Mouse (Mus musculus) cerebellum, postnatal 14 days (tissue): ENCODE measurements around the gene Wbp11.
A peak's percentile ranks its signal among the peaks of the same experiment; 100 is the strongest.

Experiments used
- DNase-seq, 2 experiments: peaks; one replicate each; pipeline ENCODE4 v3.0.0; 2021; ENCODE audit warnings: mixed read lengths in 2 of 2

Wbp11 gene

DNA sequence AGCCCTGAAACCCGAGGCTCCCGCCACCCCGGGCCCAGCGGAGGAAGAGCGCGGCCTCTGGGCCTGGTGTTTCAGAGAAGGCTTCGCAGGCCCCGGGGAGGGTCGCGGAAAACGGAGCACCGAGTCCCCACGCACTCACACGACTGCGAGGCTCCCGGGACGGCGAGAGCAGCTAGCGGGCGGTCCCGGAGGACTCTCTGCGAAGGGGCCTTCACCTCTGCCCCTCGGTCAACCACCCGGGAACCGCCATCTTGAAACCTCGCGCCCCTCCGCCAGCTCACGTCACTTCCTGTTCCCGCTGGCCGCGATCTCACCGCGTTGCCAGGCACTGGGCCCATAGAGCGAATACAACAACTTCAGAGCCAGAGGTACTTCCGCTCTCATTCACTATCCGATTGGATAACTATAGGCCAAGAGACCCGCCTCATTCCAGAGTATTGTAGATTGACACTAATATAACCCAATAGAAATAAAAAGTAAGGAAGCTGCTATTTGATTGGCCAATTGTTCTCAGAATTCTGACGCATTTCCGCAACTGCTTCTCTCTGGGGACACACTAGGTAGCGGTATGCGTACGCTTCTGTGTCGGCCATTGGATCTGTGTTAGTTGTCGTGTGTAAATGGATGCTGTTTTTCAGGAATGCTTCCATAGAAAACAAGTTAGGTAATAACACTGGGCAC, at the start of gene Wbp11:
Wbp11 (minus strand) TSS at position 353 of the 681 bp plus-strand sequence.
- DNase-seq, result peak; percentile 97 to 98

DNA sequence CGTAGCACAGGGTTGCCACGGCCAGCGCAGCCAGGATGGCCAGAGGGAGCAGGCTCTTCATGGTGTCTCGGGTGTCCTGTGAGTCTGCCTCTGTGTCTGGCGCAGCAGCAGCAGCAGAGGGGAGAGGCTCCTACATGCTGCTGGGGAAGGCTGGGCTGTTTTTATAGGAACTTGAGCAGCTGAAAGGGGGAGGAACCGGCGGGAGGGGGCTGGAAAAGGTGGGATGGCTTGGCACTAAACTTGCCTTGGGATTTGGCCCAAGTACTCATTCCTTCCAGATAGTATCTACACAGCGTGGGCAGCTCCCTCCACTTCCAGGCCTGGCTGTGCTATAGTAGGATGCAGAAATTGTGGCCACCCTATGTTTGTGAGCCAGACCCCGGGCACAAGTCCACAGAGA, 47.6 kb upstream of the Wbp11 start, which contains the start of gene Mgp:
Mgp (minus strand) TSS at position 154 of the 400 bp plus-strand sequence.
- DNase-seq, result peak in 1 of 2 experiments; percentile 9

GRCm38 (mm10) chr6:136874599-136874998, 46.6 kb upstream of the Wbp11 start:
- peak; percentile 19 to 26 for DNase-seq

DNA sequence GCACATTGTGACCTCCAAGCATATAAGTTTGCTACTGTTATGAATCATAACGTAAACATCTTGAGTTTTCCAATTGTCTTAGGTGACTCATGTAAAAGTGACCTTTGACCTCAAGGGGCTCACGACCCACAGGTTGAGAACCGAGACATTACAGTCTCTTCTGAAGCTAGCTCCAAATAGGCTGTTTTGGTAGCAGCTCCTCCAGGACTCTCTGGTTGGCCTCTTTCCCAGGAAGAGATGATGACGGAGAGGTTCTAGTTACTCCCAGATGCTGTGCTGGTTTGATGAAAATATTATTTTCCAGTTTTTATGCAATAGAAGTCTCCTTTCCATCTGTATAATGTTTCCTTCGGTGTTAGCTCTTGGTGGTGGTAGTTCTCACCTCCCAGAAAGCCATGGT, 40.9 kb upstream of the Wbp11 start:
- DNase-seq, result no peak

- DNase-seq, result no peak
Observed at GRCm38 (mm10) chr6:136866150-136866549, 38.1 kb upstream of the Wbp11 start.

DNA sequence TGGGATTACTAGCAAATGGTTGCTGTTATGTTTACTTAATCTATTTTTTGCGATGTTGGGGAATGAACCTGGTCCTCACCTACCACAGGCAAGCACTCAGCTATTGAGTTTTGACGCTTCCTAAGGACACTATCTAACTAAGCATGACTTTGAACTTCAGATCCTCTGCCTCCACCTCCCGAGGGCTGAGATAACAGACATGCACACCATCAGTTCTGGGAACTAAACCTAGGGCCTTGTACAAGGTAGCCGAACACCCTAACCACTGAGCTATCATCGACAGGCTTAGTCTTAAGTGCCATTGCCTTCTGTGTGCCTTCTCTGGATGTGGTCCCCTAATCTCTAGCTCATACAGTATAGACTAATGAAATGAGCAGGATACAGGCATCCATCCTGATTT, 37.3 kb upstream of the Wbp11 start:
- DNase-seq, result no peak

DNA sequence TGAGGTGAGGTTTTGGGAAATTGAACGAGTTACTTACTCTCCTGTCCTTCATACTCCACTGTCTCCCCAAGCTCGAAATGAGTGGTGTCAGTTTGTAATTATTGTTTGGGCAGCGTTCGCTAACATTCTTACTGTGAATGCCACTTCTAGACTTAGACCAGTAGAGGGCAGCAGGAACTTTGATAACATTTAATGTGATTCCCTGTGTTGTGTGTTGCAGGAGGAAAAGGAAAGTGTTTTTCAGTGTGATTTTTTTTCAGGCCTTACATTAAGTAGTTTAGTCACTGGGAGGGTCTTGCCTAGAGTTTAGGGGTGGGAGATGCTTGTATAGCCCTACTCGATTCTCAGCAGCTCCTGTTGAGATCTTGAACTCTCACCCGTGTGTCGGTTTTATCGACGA, 33.0 kb upstream of the Wbp11 start:
- DNase-seq, result peak; percentile 35 to 50

- no peak for DNase-seq
Observed at GRCm38 (mm10) chr6:136858420-136858819, 30.4 kb upstream of the Wbp11 start.

- no peak for DNase-seq
Observed at GRCm38 (mm10) chr6:136857873-136858260, 29.8 kb upstream of the Wbp11 start.

- DNase-seq, result no peak
Observed at GRCm38 (mm10) chr6:136857186-136857872, 29.3 kb upstream of the Wbp11 start, which contains the start of gene Art4. Gene Art4, minus strand, starts transcription at chr6:136857733.

DNA sequence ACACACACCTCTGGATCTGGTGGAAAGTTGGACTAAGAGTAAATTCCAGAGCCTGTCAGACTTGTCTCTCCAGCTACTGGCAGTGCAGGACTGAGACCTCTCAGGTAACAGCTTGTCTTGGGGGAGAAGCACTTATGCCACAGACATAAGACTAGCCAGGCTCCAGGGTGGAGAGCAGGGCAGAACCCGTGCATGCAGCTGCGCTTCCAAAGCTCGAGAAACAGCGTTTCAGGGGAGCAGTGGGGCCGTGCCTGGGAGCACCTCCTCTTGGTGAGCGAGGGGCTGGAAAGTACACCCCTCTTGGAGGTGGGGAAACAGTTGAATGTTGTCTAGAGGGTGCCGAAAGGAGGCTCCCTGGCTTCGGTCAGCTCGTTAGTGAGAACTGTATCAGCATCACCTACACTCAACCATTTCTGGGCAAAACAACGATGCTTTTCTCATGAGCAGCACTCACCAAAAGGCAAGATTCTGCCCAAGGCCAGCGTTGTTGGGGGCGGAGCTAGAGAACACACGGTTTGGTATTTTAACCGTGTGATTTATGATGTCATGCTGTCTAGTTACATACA, 28.1 kb upstream of the Wbp11 start:
- DNase-seq, result no peak

- DNase-seq, result no peak
Observed at GRCm38 (mm10) chr6:136855183-136855582, 27.1 kb upstream of the Wbp11 start.

GRCm38 (mm10) chr6:136854361-136854781, 26.3 kb upstream of the Wbp11 start:
- DNase-seq, result no peak

DNA sequence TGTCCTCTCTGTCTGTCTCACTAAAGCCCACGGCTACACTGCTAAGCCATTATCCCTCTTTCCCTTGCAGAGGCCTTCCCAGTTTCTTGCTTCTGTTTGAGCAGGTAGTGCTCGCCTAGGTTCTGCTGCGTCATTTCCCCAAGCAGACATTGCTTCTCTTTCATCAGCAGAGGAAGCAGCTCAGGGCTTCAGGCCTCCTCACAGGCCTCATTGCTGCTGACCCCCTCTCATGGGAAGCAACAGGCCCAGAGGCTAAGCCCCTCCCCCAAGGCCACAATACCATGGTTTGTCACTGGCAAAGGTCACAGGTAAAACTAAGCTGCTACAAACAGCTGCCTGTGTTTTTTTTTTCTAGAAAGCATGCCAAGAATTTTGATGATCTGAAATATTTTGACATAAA, 24.7 kb upstream of the Wbp11 start:
- DNase-seq, result no peak

DNA sequence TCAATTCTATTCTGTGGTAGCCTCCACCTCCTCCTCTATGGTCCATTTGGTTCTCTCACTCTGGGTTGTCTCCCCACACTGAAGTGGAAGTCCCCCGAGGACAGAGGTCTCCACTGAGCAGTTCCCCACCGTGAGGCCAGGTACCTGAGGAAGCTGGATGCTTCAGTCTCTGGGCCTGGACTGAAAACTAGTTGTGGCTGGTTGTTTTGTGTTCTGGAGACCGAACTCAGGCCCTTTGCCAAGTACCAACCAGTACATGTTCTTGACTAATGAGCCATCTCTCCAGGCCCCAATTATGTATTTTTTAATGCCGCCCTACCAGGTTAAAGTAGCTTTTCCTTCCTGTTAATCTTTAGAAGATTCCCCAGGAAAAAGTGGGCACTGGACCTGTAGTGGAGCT, 24.3 kb upstream of the Wbp11 start:
- DNase-seq, result no peak

- no peak for DNase-seq
Observed at GRCm38 (mm10) chr6:136850267-136850666, 22.2 kb upstream of the Wbp11 start.

- DNase-seq, result no peak
Observed at GRCm38 (mm10) chr6:136848971-136849370, 20.9 kb upstream of the Wbp11 start.

DNA sequence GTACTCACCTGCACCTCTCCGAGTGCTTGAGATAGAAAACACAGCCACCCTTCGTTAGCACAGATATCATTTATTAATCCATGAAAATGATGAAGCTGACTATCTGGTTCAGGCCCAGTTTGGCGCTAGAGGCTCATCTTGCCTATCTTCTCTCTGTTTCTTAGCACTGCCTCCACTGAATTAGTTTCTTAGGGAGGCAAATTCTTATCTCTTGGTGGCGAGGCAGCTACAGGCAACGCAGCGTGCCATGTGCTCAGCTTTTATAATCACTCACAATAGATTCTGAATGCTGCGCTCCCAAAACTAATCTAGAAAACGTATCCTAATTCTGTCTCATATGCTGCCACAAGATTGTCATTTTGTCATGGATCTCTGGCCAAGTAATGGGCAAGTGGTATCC, 20.4 kb upstream of the Wbp11 start:
- DNase-seq, result no peak

GRCm38 (mm10) chr6:136847790-136848189, 19.8 kb upstream of the Wbp11 start:
- peak; percentile 15 to 48 for DNase-seq

GRCm38 (mm10) chr6:136847267-136847666, 19.2 kb upstream of the Wbp11 start:
- DNase-seq, result no peak

DNA sequence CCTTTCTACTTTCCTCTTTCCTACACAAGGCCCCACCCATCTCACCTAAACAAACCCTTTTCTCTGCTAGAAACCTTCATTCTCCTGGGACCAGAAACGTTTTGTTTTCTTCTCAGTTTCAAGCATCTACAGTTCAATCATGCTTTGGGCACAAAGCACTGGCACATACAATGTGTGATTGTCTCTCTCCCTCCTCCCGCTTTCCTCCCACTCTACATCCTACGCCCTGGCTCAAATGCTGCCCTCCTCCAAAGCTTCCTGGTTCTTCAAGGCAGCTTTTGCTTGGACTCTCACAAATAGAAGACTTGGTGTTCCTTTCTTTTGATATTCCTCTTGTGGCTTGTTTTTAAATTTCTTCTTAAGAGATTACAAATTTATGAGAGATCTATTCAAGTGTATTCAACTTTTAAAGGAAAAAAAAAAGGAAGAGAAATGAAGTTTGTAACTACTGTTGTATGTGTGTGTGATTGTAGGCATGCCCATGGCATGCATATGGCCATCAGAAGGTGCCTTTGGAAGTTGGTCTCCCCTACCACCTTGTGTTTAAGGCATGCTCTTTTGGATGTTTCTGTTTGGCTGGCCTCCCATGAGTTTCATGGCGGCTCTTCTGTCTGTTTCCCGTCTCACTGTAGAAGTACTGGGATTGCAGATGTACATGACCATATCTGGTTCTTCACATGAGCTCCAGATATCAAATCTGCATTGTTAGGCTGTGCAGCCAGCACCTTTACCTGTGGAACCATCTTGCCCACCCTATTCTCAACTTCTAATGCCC, 17.9 kb upstream of the Wbp11 start:
- no peak for DNase-seq

GRCm38 (mm10) chr6:136844903-136845302, 16.9 kb upstream of the Wbp11 start:
- DNase-seq, result no peak

GRCm38 (mm10) chr6:136837323-136837722, 9.3 kb upstream of the Wbp11 start:
- no peak for DNase-seq
